Mouse (Mus musculus) heart, embryonic 15.5 days (tissue): ENCODE measurements around the gene Nat8f1. TPM values are rescaled to one million over a fixed set of nuclear protein-coding genes. Genes with fewer than 3 reads are reported as not detected.
"Not testable (repeated sequence)": the region's sequence is repeated elsewhere in the genome, so short reads cannot be mapped to it uniquely, and the experiment has no call there.

Experiments
- ATAC-seq: fragments of 200-750 bp; cut with Nextera tagmentation; replicated peaks from 2 replicates; pipeline ENCODE4 v1.8.0; 2017; ENCODE audit warnings: low read depth, moderate TSS enrichment; ENCODE audit not compliant: insufficient number of reproducible peaks, insufficient read depth, low FRiP score
- H3K27ac ChIP-seq: fragments of 300-500 bp; sonication (generic); 2 replicates; pipeline ENCODE4 v1.5.1; 2015; ENCODE audit warnings: mild to moderate bottlenecking, inconsistent platforms
- H3K27me3 ChIP-seq: fragments of 300-500 bp; sonication (generic); 2 replicates; pipeline ENCODE4 v1.6.1; 2015; ENCODE audit warnings: inconsistent platforms
- H3K36me3 ChIP-seq: fragments of 300-500 bp; sonication (generic); 2 replicates; pipeline ENCODE4 v1.6.1; 2015; ENCODE audit warnings: mild to moderate bottlenecking, inconsistent platforms
- H3K4me1 ChIP-seq: fragments of 300-500 bp; sonication (generic); replicated peaks from 2 replicates; pipeline ENCODE4 v1.6.1; 2015; ENCODE audit warnings: inconsistent platforms
- H3K4me2 ChIP-seq: fragments of 300-500 bp; sonication (generic); 2 replicates; pipeline ENCODE4 v1.6.1; 2015; ENCODE audit warnings: inconsistent platforms, mild to moderate bottlenecking, moderate library complexity
- H3K4me3 ChIP-seq: fragments of 300-500 bp; sonication (generic); 2 replicates; pipeline ENCODE4 v1.5.1; 2015; ENCODE audit warnings: mild to moderate bottlenecking, inconsistent platforms
- H3K9ac ChIP-seq: fragments of 300-500 bp; sonication (generic); 2 replicates; pipeline ENCODE4 v1.6.1; 2015; ENCODE audit warnings: mild to moderate bottlenecking, inconsistent platforms
- H3K9me3 ChIP-seq: fragments of 300-500 bp; sonication (generic); replicated peaks from 2 replicates; pipeline ENCODE4 v1.6.1; 2016; ENCODE audit warnings: inconsistent platforms
- WGBS: fragments of 180-500 bp; shearing (Covaris S2); methylation state at CpG from one replicate; pipeline ENCODE4 v1.1.7; 2015; ENCODE audit warnings: mixed read lengths; 5-methylcytosine and 5-hydroxymethylcytosine counted together
- polyA plus RNA-seq: library from polyadenylated mRNA; unstranded; fragments of >200 nt; fragmentation: Nextera tagmentation; extraction: Ambion mirVana; gene quantifications from 2 replicates; pipeline ENCODE4 v1.2.1, GENCODE M21; 2015

Gene Nat8f1
- polyA plus RNA-seq, 1 experiment from 2014 or later, result 4.0 TPM

GRCm38 (mm10) chr6:85864900-85865639, 50.4 kb downstream of the Nat8f1 start:
- not testable (repeated sequence) for H3K9ac ChIP-seq, H3K36me3 ChIP-seq, H3K4me3 ChIP-seq, H3K4me2 ChIP-seq, H3K9me3 ChIP-seq, ATAC-seq, H3K4me1 ChIP-seq, H3K27me3 ChIP-seq, H3K27ac ChIP-seq
- 59% methylated on average over 6 of the region's 7 CpGs for WGBS

GRCm38 (mm10) chr6:85863840-85864239, 51.6 kb downstream of the Nat8f1 start:
- Histone ChIP-seq H3K4me1 (no peaks in the 10 kb centered on the region), H3K9me3 (no peaks in the 10 kb centered on the region), H3K27me3 (no peaks in the 10 kb centered on the region), H3K27ac (no peak overlapping the region), H3K4me2 (no peak overlapping the region), H3K4me3 (no peak overlapping the region), H3K36me3 (no peaks in the 10 kb centered on the region), H3K9ac (no peak overlapping the region)
- WGBS, result 73% methylated on average over 2 of the region's 2 CpGs
- no peak for ATAC-seq

- no peaks in the 10 kb centered on the region for H3K9me3 ChIP-seq
- no peak overlapping the region for H3K4me2 ChIP-seq
- no peak for ATAC-seq
- H3K4me3 ChIP-seq, result no peak overlapping the region
- no peaks in the 10 kb centered on the region for H3K27me3 ChIP-seq
- no peak overlapping the region for H3K9ac ChIP-seq
- WGBS, result 88% methylated on average over 2 of the region's 2 CpGs
- H3K36me3 ChIP-seq, result no peaks in the 10 kb centered on the region
- H3K27ac ChIP-seq, result no peak overlapping the region
- no peaks in the 10 kb centered on the region for H3K4me1 ChIP-seq
Observed at GRCm38 (mm10) chr6:85863136-85863535, 52.4 kb downstream of the Nat8f1 start.

GRCm38 (mm10) chr6:85862565-85862964, 52.9 kb downstream of the Nat8f1 start:
- H3K4me1 ChIP-seq, result no peaks in the 10 kb centered on the region
- H3K4me3 ChIP-seq, result no peak overlapping the region
- H3K4me2 ChIP-seq, result no peak overlapping the region
- H3K27me3 ChIP-seq, result no peaks in the 10 kb centered on the region
- H3K36me3 ChIP-seq, result no peaks in the 10 kb centered on the region
- no peaks in the 10 kb centered on the region for H3K9me3 ChIP-seq
- WGBS, result 64% methylated on average over 3 of the region's 3 CpGs
- no peak for ATAC-seq
- no peak overlapping the region for H3K9ac ChIP-seq
- no peak overlapping the region for H3K27ac ChIP-seq

GRCm38 (mm10) chr6:85861247-85861646, 54.2 kb downstream of the Nat8f1 start:
- no peak for ATAC-seq
- WGBS, result 86% methylated on average over 3 of the region's 3 CpGs
- Histone ChIP-seq H3K36me3 (no peaks in the 10 kb centered on the region), H3K27me3 (no peaks in the 10 kb centered on the region), H3K27ac (no peak overlapping the region), H3K4me1 (no peaks in the 10 kb centered on the region), H3K9ac (no peak overlapping the region), H3K9me3 (no peaks in the 10 kb centered on the region), H3K4me2 (no peak overlapping the region), H3K4me3 (no peak overlapping the region)

Other genes with a start within 250 kb of the Nat8f1 start
- gene Nat8f7, start 202.5 kb downstream of the Nat8f1 start, polyA plus RNA-seq, result not detected in 2 replicates
- not detected in 2 replicates for gene Nat8f3, start 149.9 kb downstream of the Nat8f1 start, polyA plus RNA-seq
- gene Nat8f6, start 94.7 kb downstream of the Nat8f1 start, polyA plus RNA-seq, result not detected in 2 replicates
- not detected in 2 replicates for gene Nat8f5, start 94.7 kb downstream of the Nat8f1 start, polyA plus RNA-seq
- gene Nat8, start 83.6 kb downstream of the Nat8f1 start, polyA plus RNA-seq, result not detected in 2 replicates
- gene Nat8f2, start 46.5 kb downstream of the Nat8f1 start, polyA plus RNA-seq, result not detected in 2 replicates
- gene Nat8f4, start 10.8 kb downstream of the Nat8f1 start, polyA plus RNA-seq, result 2.0 TPM in 2 replicates
- 20.7 and 23.3 TPM in 2 replicates for gene Tprkb, start 3.8 kb downstream of the Nat8f1 start, polyA plus RNA-seq
- gene Dusp11, start 46.0 kb upstream of the Nat8f1 start, polyA plus RNA-seq, result 36.9 and 37.6 TPM in 2 replicates
- not detected in 2 replicates for gene Figla, start 100.5 kb upstream of the Nat8f1 start, polyA plus RNA-seq
- gene Add2, start 113.0 kb upstream of the Nat8f1 start, polyA plus RNA-seq, result 1.6 and 5.0 TPM in 2 replicates